Mouse (Mus musculus): Measurements from ENCODE around the gene Galnt5. TPM values are rescaled to one million over a fixed set of nuclear protein-coding genes. Genes with fewer than 3 reads are reported as not detected.
A peak's percentile ranks its signal among the peaks of the same experiment; 100 is the strongest.

The Galnt5 gene
- polyA plus RNA-seq (2015; fragmentation: Nextera tagmentation; extraction: Ambion mirVana) = 4.9 and 5.3 TPM in 2 replicates

- Histone ChIP-seq H3K9me3 (no peaks in the 10 kb centered on the region), H3K36me3 (no peaks in the 10 kb centered on the region), H3K9ac (peak within 1 kb of the TSS; percentile 58), H3K4me1 (peaks cover 29% of the 10 kb centered on the region), H3K27me3 (no peaks in the 10 kb centered on the region), H3K27ac (peak within 1 kb of the TSS; percentile 84), H3K4me2 (replicated peaks) (peak within 1 kb of the TSS; percentile 67), H3K4me3 (peak within 1 kb of the TSS; percentile 42)
- 11% methylated on average over 12 of the region's 12 CpGs for WGBS
- ATAC-seq (ENCODE audit: low FRiP score, low read depth) = peak; percentile 94
These were observed at the start of gene Galnt5 for GRCm38 (mm10) chr2:57997752-57998430. Gene Galnt5 (plus strand): TSS chr2:57997884.

- Histone ChIP-seq H3K4me3 (no peak overlapping the region), H3K27me3 (no peaks in the 10 kb centered on the region), H3K4me1 (no peaks in the 10 kb centered on the region), H3K9me3 (no peaks in the 10 kb centered on the region), H3K4me2 (replicated peaks) (no peak overlapping the region), H3K27ac (no peak overlapping the region), H3K9ac (no peak overlapping the region), H3K36me3 (no peaks in the 10 kb centered on the region)
- ATAC-seq (ENCODE audit: low FRiP score, low read depth) = no peak
- 57% methylated on average over 2 of the region's 2 CpGs for WGBS
These were observed 46.1 kb upstream of the Galnt5 start for GRCm38 (mm10) chr2:57951620-57952019.

GRCm38 (mm10) chr2:57960786-57961185 lies 36.9 kb upstream of the Galnt5 start:
- Histone ChIP-seq H3K9me3 (no peaks in the 10 kb centered on the region), H3K27ac (no peak overlapping the region), H3K4me2 (replicated peaks) (no peak overlapping the region), H3K9ac (no peak overlapping the region), H3K27me3 (no peaks in the 10 kb centered on the region), H3K4me3 (no peak overlapping the region), H3K4me1 (no peaks in the 10 kb centered on the region), H3K36me3 (no peaks in the 10 kb centered on the region)
- no peak for ATAC-seq (ENCODE audit: low FRiP score, low read depth)
- WGBS = 71% methylated on average over 5 of the region's 5 CpGs

GRCm38 (mm10) chr2:57982248-57982647 lies 15.4 kb upstream of the Galnt5 start:
- no peaks in the 10 kb centered on the region for H3K36me3 ChIP-seq
- H3K9ac ChIP-seq = no peak overlapping the region
- no peak overlapping the region for H3K4me2 ChIP-seq (replicated peaks)
- H3K9me3 ChIP-seq = no peaks in the 10 kb centered on the region
- H3K27me3 ChIP-seq = no peaks in the 10 kb centered on the region
- no peak for ATAC-seq (ENCODE audit: low FRiP score, low read depth)
- H3K4me3 ChIP-seq = no peak overlapping the region
- no peaks in the 10 kb centered on the region for H3K4me1 ChIP-seq
- no peak overlapping the region for H3K27ac ChIP-seq

GRCm38 (mm10) chr2:57991084-57991483 lies 6.6 kb upstream of the Galnt5 start:
- Histone ChIP-seq H3K4me3 (no peak overlapping the region), H3K27me3 (no peaks in the 10 kb centered on the region), H3K4me2 (replicated peaks) (no peak overlapping the region), H3K9ac (no peak overlapping the region), H3K36me3 (no peaks in the 10 kb centered on the region), H3K9me3 (no peaks in the 10 kb centered on the region), H3K4me1 (no peaks in the 10 kb centered on the region), H3K27ac (no peak overlapping the region)
- no peak for ATAC-seq (ENCODE audit: low FRiP score, low read depth)
- WGBS = 76% methylated on average over 2 of the region's 2 CpGs

GRCm38 (mm10) chr2:58001497-58001896 lies 3.8 kb downstream of the Galnt5 start:
- no peaks in the 10 kb centered on the region for H3K27me3 ChIP-seq
- no peak for ATAC-seq (ENCODE audit: low FRiP score, low read depth)
- H3K4me1 ChIP-seq = peaks cover 29% of the 10 kb centered on the region
- peak overlapping the region; percentile 45 for H3K4me2 ChIP-seq (replicated peaks)
- WGBS = 48% methylated on average over 3 of the region's 3 CpGs
- H3K36me3 ChIP-seq = no peaks in the 10 kb centered on the region
- H3K4me3 ChIP-seq = no peak overlapping the region
- no peaks in the 10 kb centered on the region for H3K9me3 ChIP-seq
- H3K27ac ChIP-seq = no peak overlapping the region
- no peak overlapping the region for H3K9ac ChIP-seq

GRCm38 (mm10) chr2:58007081-58007480 lies 9.4 kb downstream of the Galnt5 start:
- H3K27ac ChIP-seq = no peak overlapping the region
- no peak for ATAC-seq (ENCODE audit: low FRiP score, low read depth)
- H3K4me3 ChIP-seq = no peak overlapping the region
- 87% methylated on average over 5 of the region's 5 CpGs for WGBS
- no peak overlapping the region for H3K9ac ChIP-seq
- H3K36me3 ChIP-seq = no peaks in the 10 kb centered on the region
- 0 out of 2 replicates have a peak, but pooled peaks cover 5% of the 10 kb centered on the region for H3K4me1 ChIP-seq
- no peaks in the 10 kb centered on the region for H3K9me3 ChIP-seq
- H3K27me3 ChIP-seq = no peaks in the 10 kb centered on the region
- no peak overlapping the region for H3K4me2 ChIP-seq (replicated peaks)

GRCm38 (mm10) chr2:58023556-58023955 lies 25.9 kb downstream of the Galnt5 start:
- H3K27ac ChIP-seq = no peak overlapping the region
- ATAC-seq (ENCODE audit: low FRiP score, low read depth) = no peak
- no peak overlapping the region for H3K4me2 ChIP-seq (replicated peaks)
- no peaks in the 10 kb centered on the region for H3K27me3 ChIP-seq
- no peaks in the 10 kb centered on the region for H3K9me3 ChIP-seq
- no peak overlapping the region for H3K4me3 ChIP-seq
- no peaks in the 10 kb centered on the region for H3K4me1 ChIP-seq
- 86% methylated on average over 6 of the region's 6 CpGs for WGBS
- H3K36me3 ChIP-seq = no peaks in the 10 kb centered on the region
- no peak overlapping the region for H3K9ac ChIP-seq

- no peaks in the 10 kb centered on the region for H3K9me3 ChIP-seq
- no peaks in the 10 kb centered on the region for H3K27me3 ChIP-seq
- 92% methylated on average over 5 of the region's 5 CpGs for WGBS
- H3K4me1 ChIP-seq = no peaks in the 10 kb centered on the region
- no peak for ATAC-seq (ENCODE audit: low FRiP score, low read depth)
- H3K4me3 ChIP-seq = no peak overlapping the region
- H3K9ac ChIP-seq = no peak overlapping the region
- no peak overlapping the region for H3K27ac ChIP-seq
- H3K4me2 ChIP-seq (replicated peaks) = no peak overlapping the region
- H3K36me3 ChIP-seq = no peaks in the 10 kb centered on the region
These were observed 29.1 kb downstream of the Galnt5 start for GRCm38 (mm10) chr2:58026740-58027139.

GRCm38 (mm10) chr2:58029404-58029803 lies 31.7 kb downstream of the Galnt5 start:
- Histone ChIP-seq H3K4me2 (replicated peaks) (no peak overlapping the region), H3K4me3 (no peak overlapping the region), H3K36me3 (no peaks in the 10 kb centered on the region), H3K27ac (no peak overlapping the region), H3K9me3 (no peaks in the 10 kb centered on the region), H3K9ac (no peak overlapping the region), H3K27me3 (no peaks in the 10 kb centered on the region), H3K4me1 (no peaks in the 10 kb centered on the region)
- ATAC-seq (ENCODE audit: low FRiP score, low read depth) = no peak; the same call in 1 of the 2 replicates
- 27% methylated on average over 7 of the region's 7 CpGs for WGBS

- Histone ChIP-seq H3K4me1 (no peaks in the 10 kb centered on the region), H3K9ac (no peak overlapping the region), H3K27me3 (no peaks in the 10 kb centered on the region), H3K36me3 (no peaks in the 10 kb centered on the region; the same call in 1 of the 2 replicates), H3K27ac (no peak overlapping the region), H3K4me2 (replicated peaks) (no peak overlapping the region), H3K9me3 (no peaks in the 10 kb centered on the region), H3K4me3 (no peak overlapping the region)
- 81% methylated on average over 3 of the region's 3 CpGs for WGBS
- ATAC-seq (ENCODE audit: low FRiP score, low read depth) = no peak
These were observed 33.7 kb downstream of the Galnt5 start for GRCm38 (mm10) chr2:58031431-58031830.

- no peaks in the 10 kb centered on the region for H3K9me3 ChIP-seq
- H3K27me3 ChIP-seq = no peaks in the 10 kb centered on the region
- no peaks in the 10 kb centered on the region; the same call in 1 of the 2 replicates for H3K36me3 ChIP-seq
- ATAC-seq (ENCODE audit: low FRiP score, low read depth) = no peak
- no peak overlapping the region for H3K4me2 ChIP-seq (replicated peaks)
- H3K4me3 ChIP-seq = no peak overlapping the region
- H3K27ac ChIP-seq = no peak overlapping the region
- H3K9ac ChIP-seq = no peak overlapping the region
- 91% methylated on average over 4 of the region's 4 CpGs for WGBS
- H3K4me1 ChIP-seq = no peaks in the 10 kb centered on the region
These were observed 38.0 kb downstream of the Galnt5 start for GRCm38 (mm10) chr2:58035635-58036034.

GRCm38 (mm10) chr2:58036926-58037325 lies 39.2 kb downstream of the Galnt5 start:
- Histone ChIP-seq H3K4me1 (no peaks in the 10 kb centered on the region), H3K9ac (no peak overlapping the region), H3K27ac (no peak overlapping the region), H3K4me2 (replicated peaks) (no peak overlapping the region), H3K27me3 (no peaks in the 10 kb centered on the region), H3K4me3 (no peak overlapping the region), H3K9me3 (no peaks in the 10 kb centered on the region), H3K36me3 (no peaks in the 10 kb centered on the region; the same call in 1 of the 2 replicates)
- ATAC-seq (ENCODE audit: low FRiP score, low read depth) = no peak
- 79% methylated on average over 2 of the region's 2 CpGs for WGBS
